Mouse (Mus musculus): ENCODE data around the gene Lonrf2. TPM values are rescaled to one million over a fixed set of nuclear protein-coding genes. Genes with fewer than 3 reads are reported as not detected.
A peak's percentile ranks its signal among the peaks of the same experiment; 100 is the strongest.

Gene Lonrf2
- 0.59 and 0.72 TPM in 2 replicates for polyA plus RNA-seq (2011; ENCODE audit: insufficient read depth, insufficient read length, low replicate concordance, missing spikeins)

- Histone ChIP-seq H3K4me3 (replicated peaks; ENCODE audit: control insufficient read depth, low read depth, low read length) (peak within 1 kb of the TSS; percentile 16), H3K4me1 (ENCODE audit: control insufficient read depth, insufficient read depth, low read length) (no peaks in the 10 kb centered on the region), H3K27ac (ENCODE audit: control insufficient read depth, insufficient read depth, low read depth, low read length, poor library complexity) (no peak within 1 kb of the TSS; the same call in 1 of the 2 replicates)
- WGBS: 3% methylated on average over 47 of the region's 47 CpGs
- TF ChIP-seq POLR2A (IDR thresholded peaks at IDR 0.05; ENCODE audit: borderline replicate concordance, control insufficient read depth, low read depth, low read length): no peak
- no peak for TF ChIP-seq CTCF (IDR thresholded peaks at IDR 0.05; ENCODE audit: control insufficient read depth, insufficient read depth, low read length)
These were observed at the start of gene Lonrf2 for GRCm38 (mm10) chr1:38836477-38836872. TSS of gene Lonrf2 (minus strand) at chr1:38836711.

GRCm38 (mm10) chr1:38885956-38886355 lies 49.4 kb upstream of the Lonrf2 start:
- H3K27ac ChIP-seq (ENCODE audit: control insufficient read depth, insufficient read depth, low read depth, low read length, poor library complexity): no peak overlapping the region
- H3K4me1 ChIP-seq (ENCODE audit: control insufficient read depth, insufficient read depth, low read length): no peaks in the 10 kb centered on the region
- no peak for TF ChIP-seq POLR2A (IDR thresholded peaks at IDR 0.05; ENCODE audit: borderline replicate concordance, control insufficient read depth, low read depth, low read length)
- no peak for TF ChIP-seq CTCF (IDR thresholded peaks at IDR 0.05; ENCODE audit: control insufficient read depth, insufficient read depth, low read length)
- 18% methylated on average over 2 of the region's 2 CpGs for WGBS
- no peak overlapping the region for H3K4me3 ChIP-seq (replicated peaks; ENCODE audit: control insufficient read depth, low read depth, low read length)

GRCm38 (mm10) chr1:38883766-38884165 lies 47.3 kb upstream of the Lonrf2 start:
- H3K27ac ChIP-seq (ENCODE audit: control insufficient read depth, insufficient read depth, low read depth, low read length, poor library complexity): no peak overlapping the region
- H3K4me1 ChIP-seq (ENCODE audit: control insufficient read depth, insufficient read depth, low read length): no peaks in the 10 kb centered on the region
- H3K4me3 ChIP-seq (replicated peaks; ENCODE audit: control insufficient read depth, low read depth, low read length): no peak overlapping the region
- no peak for TF ChIP-seq POLR2A (IDR thresholded peaks at IDR 0.05; ENCODE audit: borderline replicate concordance, control insufficient read depth, low read depth, low read length)
- no peak for TF ChIP-seq CTCF (IDR thresholded peaks at IDR 0.05; ENCODE audit: control insufficient read depth, insufficient read depth, low read length)
- 68% methylated on average over 9 of the region's 9 CpGs for WGBS

- no peaks in the 10 kb centered on the region for H3K4me1 ChIP-seq (ENCODE audit: control insufficient read depth, insufficient read depth, low read length)
- WGBS: 76% methylated on average over 4 of the region's 4 CpGs
- no peak overlapping the region for H3K27ac ChIP-seq (ENCODE audit: control insufficient read depth, insufficient read depth, low read depth, low read length, poor library complexity)
- TF ChIP-seq CTCF (IDR thresholded peaks at IDR 0.05; ENCODE audit: control insufficient read depth, insufficient read depth, low read length) (no peak), POLR2A (IDR thresholded peaks at IDR 0.05; ENCODE audit: borderline replicate concordance, control insufficient read depth, low read depth, low read length) (no peak)
- no peak overlapping the region for H3K4me3 ChIP-seq (replicated peaks; ENCODE audit: control insufficient read depth, low read depth, low read length)
These were observed 46.2 kb upstream of the Lonrf2 start for GRCm38 (mm10) chr1:38882746-38883145.

- no peak overlapping the region for H3K4me3 ChIP-seq (replicated peaks; ENCODE audit: control insufficient read depth, low read depth, low read length)
- H3K4me1 ChIP-seq (ENCODE audit: control insufficient read depth, insufficient read depth, low read length): no peaks in the 10 kb centered on the region
- 64% methylated on average over 4 of the region's 4 CpGs for WGBS
- TF ChIP-seq CTCF (IDR thresholded peaks at IDR 0.05; ENCODE audit: control insufficient read depth, insufficient read depth, low read length) (no peak), POLR2A (IDR thresholded peaks at IDR 0.05; ENCODE audit: borderline replicate concordance, control insufficient read depth, low read depth, low read length) (no peak)
- no peak overlapping the region; the same call in 1 of the 2 replicates for H3K27ac ChIP-seq (ENCODE audit: control insufficient read depth, insufficient read depth, low read depth, low read length, poor library complexity)
These were observed 44.9 kb upstream of the Lonrf2 start for GRCm38 (mm10) chr1:38881366-38881765.

- H3K4me1 ChIP-seq (ENCODE audit: control insufficient read depth, insufficient read depth, low read length): no peaks in the 10 kb centered on the region
- H3K27ac ChIP-seq (ENCODE audit: control insufficient read depth, insufficient read depth, low read depth, low read length, poor library complexity): no peak overlapping the region
- 77% methylated on average over 5 of the region's 5 CpGs for WGBS
- no peak overlapping the region for H3K4me3 ChIP-seq (replicated peaks; ENCODE audit: control insufficient read depth, low read depth, low read length)
- TF ChIP-seq POLR2A (IDR thresholded peaks at IDR 0.05; ENCODE audit: borderline replicate concordance, control insufficient read depth, low read depth, low read length) (no peak), CTCF (IDR thresholded peaks at IDR 0.05; ENCODE audit: control insufficient read depth, insufficient read depth, low read length) (no peak)
These were observed 40.3 kb upstream of the Lonrf2 start for GRCm38 (mm10) chr1:38876671-38877382.

GRCm38 (mm10) chr1:38873911-38874310 lies 37.4 kb upstream of the Lonrf2 start:
- no peaks in the 10 kb centered on the region for H3K4me1 ChIP-seq (ENCODE audit: control insufficient read depth, insufficient read depth, low read length)
- no peak overlapping the region for H3K27ac ChIP-seq (ENCODE audit: control insufficient read depth, insufficient read depth, low read depth, low read length, poor library complexity)
- H3K4me3 ChIP-seq (replicated peaks; ENCODE audit: control insufficient read depth, low read depth, low read length): no peak overlapping the region
- TF ChIP-seq POLR2A (IDR thresholded peaks at IDR 0.05; ENCODE audit: borderline replicate concordance, control insufficient read depth, low read depth, low read length): no peak
- TF ChIP-seq CTCF (IDR thresholded peaks at IDR 0.05; ENCODE audit: control insufficient read depth, insufficient read depth, low read length): no peak
- WGBS: 78% methylated on average over 5 of the region's 5 CpGs

GRCm38 (mm10) chr1:38871834-38872233 lies 35.3 kb upstream of the Lonrf2 start:
- Histone ChIP-seq H3K4me1 (ENCODE audit: control insufficient read depth, insufficient read depth, low read length) (no peaks in the 10 kb centered on the region), H3K27ac (ENCODE audit: control insufficient read depth, insufficient read depth, low read depth, low read length, poor library complexity) (no peak overlapping the region), H3K4me3 (replicated peaks; ENCODE audit: control insufficient read depth, low read depth, low read length) (no peak overlapping the region)
- WGBS: 86% methylated on average over 6 of the region's 6 CpGs
- TF ChIP-seq CTCF (IDR thresholded peaks at IDR 0.05; ENCODE audit: control insufficient read depth, insufficient read depth, low read length): no peak
- TF ChIP-seq POLR2A (IDR thresholded peaks at IDR 0.05; ENCODE audit: borderline replicate concordance, control insufficient read depth, low read depth, low read length): no peak

Data from bone marrow, adult 2 months (tissue).